Mouse (Mus musculus) lung, adult 2 months (tissue): ENCODE results near the gene Appl1.

ENCODE experiments used
- CTCF ChIP-seq: fragments of 200-500 bp; IDR thresholded peaks from 2 replicates; pipeline ENCODE4 v1.5.1; 2011; ENCODE audit warnings: mild to moderate bottlenecking, low read length, control low read depth; ENCODE audit not compliant: insufficient read depth
- POLR2A ChIP-seq: fragments of 200-500 bp; IDR thresholded peaks from 2 replicates; pipeline ENCODE4 v1.6.1; 2011; ENCODE audit warnings: low read depth, mild to moderate bottlenecking, control low read depth, low read length, borderline replicate concordance; ENCODE audit errors: extremely low read depth

DNA sequence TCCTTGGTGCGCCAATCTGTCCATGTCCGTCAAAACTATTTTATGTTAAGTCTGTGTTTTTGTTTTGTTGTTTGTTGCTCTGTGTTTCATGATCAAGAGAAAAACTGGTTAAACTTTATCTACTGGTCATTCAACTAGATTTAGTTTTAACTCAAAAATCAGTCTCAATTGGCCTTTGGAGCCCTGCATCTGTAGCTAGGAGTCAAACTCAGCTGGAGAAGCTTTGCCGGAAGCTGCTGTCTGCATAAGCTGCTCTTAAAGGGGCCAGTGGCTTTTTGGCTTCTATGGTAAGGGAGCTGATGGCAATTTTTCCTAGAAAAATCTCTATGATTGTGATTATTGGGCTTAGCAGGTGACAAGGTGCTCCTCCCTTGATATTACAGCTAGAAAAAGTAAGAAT is 36.1 kb downstream of the Appl1 start:
- TF ChIP-seq CTCF (no peak), POLR2A (no peak)
